Mouse (Mus musculus) cerebellum, adult (tissue): ENCODE results near the gene Dydc2.

ENCODE experiments used
- ATAC-seq: cut with Nextera tagmentation; 2 replicates; pipeline ENCODE4 v1.9.2; 2017; ENCODE audit warnings: mild to moderate bottlenecking, moderate library complexity, mixed read lengths; ENCODE audit not compliant: insufficient number of reproducible peaks, low FRiP score, low TSS enrichment

Gene Dydc2

GRCm38 (mm10) chr14:41004201-41005141 lies 64.5 kb downstream of the Dydc2 start:
- no peak for ATAC-seq

- ATAC-seq, result no peak
Measured at GRCm38 (mm10) chr14:41001576-41001975, 67.4 kb downstream of the Dydc2 start.

GRCm38 (mm10) chr14:41000801-41001200 lies 68.2 kb downstream of the Dydc2 start:
- no peak for ATAC-seq

- ATAC-seq, result no peak
Measured at GRCm38 (mm10) chr14:40999904-41000645, 68.9 kb downstream of the Dydc2 start.
